Mouse (Mus musculus) heart, embryonic 15.5 days (tissue): Measurements from ENCODE around the gene S100b. TPM values are rescaled to one million over a fixed set of nuclear protein-coding genes. Genes with fewer than 3 reads are reported as not detected.

Experiments
- ATAC-seq: fragments of 200-750 bp; cut with Nextera tagmentation; replicated peaks from 2 replicates; pipeline ENCODE4 v1.8.0; 2017; ENCODE audit warnings: low read depth, moderate TSS enrichment; ENCODE audit not compliant: insufficient number of reproducible peaks, insufficient read depth, low FRiP score
- H3K27ac ChIP-seq: fragments of 300-500 bp; sonication (generic); 2 replicates; pipeline ENCODE4 v1.5.1; 2015; ENCODE audit warnings: mild to moderate bottlenecking, inconsistent platforms
- H3K27me3 ChIP-seq: fragments of 300-500 bp; sonication (generic); 2 replicates; pipeline ENCODE4 v1.6.1; 2015; ENCODE audit warnings: inconsistent platforms
- H3K36me3 ChIP-seq: fragments of 300-500 bp; sonication (generic); 2 replicates; pipeline ENCODE4 v1.6.1; 2015; ENCODE audit warnings: mild to moderate bottlenecking, inconsistent platforms
- H3K4me1 ChIP-seq: fragments of 300-500 bp; sonication (generic); replicated peaks from 2 replicates; pipeline ENCODE4 v1.6.1; 2015; ENCODE audit warnings: inconsistent platforms
- H3K4me2 ChIP-seq: fragments of 300-500 bp; sonication (generic); 2 replicates; pipeline ENCODE4 v1.6.1; 2015; ENCODE audit warnings: inconsistent platforms, mild to moderate bottlenecking, moderate library complexity
- H3K4me3 ChIP-seq: fragments of 300-500 bp; sonication (generic); 2 replicates; pipeline ENCODE4 v1.5.1; 2015; ENCODE audit warnings: mild to moderate bottlenecking, inconsistent platforms
- H3K9ac ChIP-seq: fragments of 300-500 bp; sonication (generic); 2 replicates; pipeline ENCODE4 v1.6.1; 2015; ENCODE audit warnings: mild to moderate bottlenecking, inconsistent platforms
- H3K9me3 ChIP-seq: fragments of 300-500 bp; sonication (generic); replicated peaks from 2 replicates; pipeline ENCODE4 v1.6.1; 2016; ENCODE audit warnings: inconsistent platforms
- WGBS: fragments of 180-500 bp; shearing (Covaris S2); methylation state at CpG from one replicate; pipeline ENCODE4 v1.1.7; 2015; ENCODE audit warnings: mixed read lengths; 5-methylcytosine and 5-hydroxymethylcytosine counted together
- microRNA counts: library from miRNA; unstranded; fragments of <30 nt; microRNA quantifications from one replicate; lab custom pipeline; 2016
- microRNA-seq: library from miRNA; unstranded; fragments of <30 nt; microRNA quantifications from one replicate; pipeline ENCODE4, GENCODE M21; 2016
- polyA plus RNA-seq: library from polyadenylated mRNA; unstranded; fragments of >200 nt; fragmentation: Nextera tagmentation; extraction: Ambion mirVana; gene quantifications from 2 replicates; pipeline ENCODE4 v1.2.1, GENCODE M21; 2015

Gene S100b
- polyA plus RNA-seq, 1 experiment from 2014 or later = 0.83 TPM

DNA sequence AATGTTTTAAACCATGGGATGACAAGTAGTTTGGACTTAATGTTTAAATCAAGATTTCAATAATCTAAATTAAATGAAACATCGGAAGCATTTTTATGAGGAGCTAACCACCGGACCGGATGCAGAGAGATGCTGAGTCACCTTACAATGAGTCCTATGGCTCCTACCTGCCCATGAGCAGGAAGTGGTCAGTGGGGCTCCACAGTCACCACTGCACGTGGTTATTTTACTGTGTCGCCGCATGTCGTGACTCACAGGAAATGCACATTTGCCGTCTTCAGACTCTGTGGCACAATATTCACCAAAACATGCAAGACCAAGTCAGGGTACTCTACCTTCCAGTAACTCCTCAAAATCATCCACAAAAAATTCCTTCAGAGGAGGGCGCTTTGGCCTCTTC lies 53.1 kb downstream of the S100b start:
- no peak for ATAC-seq
- peaks cover 39% of the 10 kb centered on the region for H3K36me3 ChIP-seq
- H3K9me3 ChIP-seq = no peaks in the 10 kb centered on the region
- H3K4me2 ChIP-seq = no peak overlapping the region
- no peaks in the 10 kb centered on the region for H3K27me3 ChIP-seq
- H3K27ac ChIP-seq = no peak overlapping the region
- no peak overlapping the region for H3K9ac ChIP-seq
- 82% methylated on average over 9 of the region's 9 CpGs for WGBS
- H3K4me3 ChIP-seq = no peak overlapping the region
- H3K4me1 ChIP-seq = no peaks in the 10 kb centered on the region

MicroRNA genes within 50 kb of the gene (microRNA counts, 519-probe panel; counts per million panel counts)
- microRNA mmu-miR-678 (lab: Ali Mortazavi, UCI) = 1,700 counts per million, percentile 11 among the panel's probes with 10 or more counts

Small RNA genes within 50 kb of the gene (microRNA-seq; reads per million reads assigned to microRNA genes)
- gene Mir678 = not detected

Other genes starting within 250 kb of the S100b start
- 10.1 and 14.0 TPM in 2 replicates for gene Zfp280b, start 221.2 kb upstream of the S100b start, polyA plus RNA-seq
- not detected in 2 replicates for gene Slc5a4b, start 142.9 kb upstream of the S100b start, polyA plus RNA-seq
- gene Slc5a4a, start 106.4 kb upstream of the S100b start, polyA plus RNA-seq = not detected in 2 replicates
- gene Prmt2, start 16.0 kb upstream of the S100b start, polyA plus RNA-seq = 49.4 and 58.6 TPM in 2 replicates
- gene Dip2a, start 91.4 kb downstream of the S100b start, polyA plus RNA-seq = 8.6 and 10.3 TPM in 2 replicates
- not detected in 2 replicates for gene AC141477.1, start 186.6 kb downstream of the S100b start, polyA plus RNA-seq
- gene Pcnt, start 188.9 kb downstream of the S100b start, polyA plus RNA-seq = 9.9 and 11.9 TPM in 2 replicates
- gene 2610028H24Rik, start 195.2 kb downstream of the S100b start, polyA plus RNA-seq = 0.09 TPM in 1 of 2 replicates, not detected in the other
- gene Mcm3ap, start 215.1 kb downstream of the S100b start, polyA plus RNA-seq = 30.3 and 37.6 TPM in 2 replicates
- gene Ybey, start 215.3 kb downstream of the S100b start, polyA plus RNA-seq = 4.5 and 5.1 TPM in 2 replicates